Mouse (Mus musculus) layer of hippocampus, adult 6 months (tissue): ENCODE data around the gene Zfp575. TPM values are rescaled to one million over a fixed set of nuclear protein-coding genes. Genes with fewer than 3 reads are reported as not detected.

Source experiments
- long read RNA-seq, 2 experiments: library from polyadenylated mRNA; unstranded; transcript quantifications; one replicate each; pipeline ENCODE4 v2.0.0; 2019 to 2020
- polyA plus RNA-seq: library from polyadenylated mRNA; unstranded; fragments of <200 nt; fragmentation: Nextera tagmentation; gene quantifications from 2 replicates; pipeline ENCODE4 v1.2.3, GENCODE M21; 2021

Gene Zfp575
- polyA plus RNA-seq, result 7.2 and 10.3 TPM in 2 replicates
- long read RNA-seq, experiment 1, transcript Zfp575-201 (4 exons, 2,741 nt), result major isoform, 7 of 12 reads
- long read RNA-seq, experiment 1, partial matches to known transcripts, result 1 of 12 reads
- long read RNA-seq, experiment 1, other reads (novel, unspliced or antisense), result 4 of 12 reads
- long read RNA-seq, experiment 2, transcript Zfp575-201 (4 exons, 2,741 nt), result major isoform, 23 of 37 reads
- long read RNA-seq, experiment 2, partial matches to known transcripts, result 4 of 37 reads
- long read RNA-seq, experiment 2, other reads (novel, unspliced or antisense), result 10 of 37 reads

GRCm38 (mm10) chr7:24587330-24588105 is at the start of gene Zfp575, which contains the start of gene Ethe1:
Gene Zfp575, minus strand, starts transcription at chr7:24587641.
Gene Ethe1, plus strand, starts transcription at chr7:24587543.

GRCm38 (mm10) chr7:24636264-24636663 is 48.8 kb upstream of the Zfp575 start, which contains the start of gene Lypd3:
Gene Lypd3, plus strand, starts transcription at chr7:24636550.

DNA sequence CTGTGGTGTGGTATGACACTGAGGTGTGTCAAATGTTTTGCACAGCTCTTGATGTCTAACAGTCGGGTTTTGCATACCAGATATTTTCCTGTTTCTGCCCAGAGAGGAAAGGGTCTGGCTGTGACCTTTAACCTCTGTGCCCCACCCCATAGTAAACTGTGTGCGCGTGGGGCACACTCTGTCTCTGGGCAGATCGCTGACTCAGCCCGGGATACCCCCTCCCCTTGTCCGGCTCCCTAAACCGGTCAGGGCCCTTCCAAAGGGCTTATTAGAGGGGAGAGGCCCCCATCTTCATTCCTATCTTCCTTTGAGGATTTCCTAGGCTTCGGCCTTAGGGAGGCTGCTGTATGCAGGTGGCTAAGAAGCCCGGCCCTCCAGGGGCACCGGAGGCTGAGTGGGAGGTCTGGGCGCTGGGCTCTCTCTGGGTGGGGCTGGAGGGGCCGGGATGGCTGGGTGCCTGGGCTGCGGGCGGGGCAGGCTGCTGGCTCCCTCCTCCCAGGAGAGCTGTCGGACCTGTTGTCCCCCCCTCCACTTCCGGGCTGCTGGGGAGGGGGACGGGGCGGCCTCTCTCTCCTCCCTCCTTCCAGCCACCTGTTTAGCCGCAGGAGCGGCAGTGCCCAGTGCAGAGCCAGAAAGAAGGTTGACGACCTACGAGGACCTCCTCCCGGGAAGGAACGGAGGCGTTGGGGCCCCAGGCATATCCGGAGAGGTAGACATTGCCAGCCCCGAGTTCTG is 22.9 kb upstream of the Zfp575 start, which contains the start of gene Phldb3:
Phldb3 (plus strand) TSS at position 620 of the 735 bp plus-strand sequence.

DNA sequence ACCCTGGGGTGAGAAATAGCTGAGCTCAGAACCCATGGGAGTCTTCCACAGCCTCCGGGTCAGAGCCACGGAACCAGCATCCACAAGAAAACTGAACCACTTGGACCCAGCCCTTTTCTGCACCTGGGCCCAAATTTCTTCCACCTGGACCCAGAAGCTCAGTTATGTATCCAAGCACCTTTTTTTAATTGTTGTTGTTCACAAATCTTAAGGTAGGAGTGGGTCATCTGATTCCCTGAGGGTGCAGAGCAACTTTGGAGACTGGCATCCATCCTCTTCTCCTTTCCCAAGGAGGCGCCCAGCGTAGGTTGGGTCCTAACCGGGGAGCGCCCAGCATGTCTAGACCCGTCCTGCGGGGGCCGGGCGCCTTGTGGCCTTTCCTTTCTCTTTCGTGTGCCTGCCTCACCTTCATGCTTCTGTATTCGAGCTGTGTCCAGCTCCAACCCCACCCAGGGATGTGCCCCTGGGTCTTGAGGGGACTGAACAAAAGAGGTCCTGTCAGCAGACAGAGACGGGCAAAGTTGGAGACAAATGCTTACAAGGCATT is 41.3 kb downstream of the Zfp575 start, which contains the start of the genes Pinlyp and Xrcc1:
Pinlyp (minus strand) TSS at position 51 of the 547 bp plus-strand sequence.
Xrcc1 (plus strand) TSS at position 222 of the 547 bp plus-strand sequence.

Other genes with a start within 250 kb of the Zfp575 start
- not detected in 2 replicates for gene Lypd5, start 238.4 kb downstream of the Zfp575 start, polyA plus RNA-seq
- 0.72 and 1.2 TPM in 2 replicates for gene Kcnn4, start 217.4 kb downstream of the Zfp575 start, polyA plus RNA-seq
- gene Smg9, start 188.0 kb downstream of the Zfp575 start, polyA plus RNA-seq, result 11.0 and 11.7 TPM in 2 replicates
- gene Irgc1, start 135.3 kb downstream of the Zfp575 start, polyA plus RNA-seq, result not detected in 2 replicates
- 0.78 and 0.88 TPM in 2 replicates for gene Plaur, start 125.2 kb downstream of the Zfp575 start, polyA plus RNA-seq
- 4.5 and 5.0 TPM in 2 replicates for gene Cadm4, start 105.6 kb downstream of the Zfp575 start, polyA plus RNA-seq
- 91.6 and 96.3 TPM in 2 replicates for gene Zfp428, start 80.6 kb downstream of the Zfp575 start, polyA plus RNA-seq
- gene AC161166.1, start 75.2 kb downstream of the Zfp575 start, polyA plus RNA-seq, result not detected in 2 replicates
- 9.7 and 10.2 TPM in 2 replicates for gene Irgq, start 57.0 kb downstream of the Zfp575 start, polyA plus RNA-seq
- not detected in 2 replicates for gene Pinlyp, start 41.5 kb downstream of the Zfp575 start, polyA plus RNA-seq
- gene Xrcc1, start 41.4 kb downstream of the Zfp575 start, polyA plus RNA-seq, result 27.8 and 31.3 TPM in 2 replicates
- 30.0 and 33.3 TPM in 2 replicates for gene Ethe1, start 98 bp downstream of the Zfp575 start, polyA plus RNA-seq
- gene Phldb3, start 23.1 kb upstream of the Zfp575 start, polyA plus RNA-seq, result not detected in 2 replicates
- not detected in 2 replicates for gene Lypd3, start 48.9 kb upstream of the Zfp575 start, polyA plus RNA-seq
- gene Tex101, start 89.0 kb upstream of the Zfp575 start, polyA plus RNA-seq, result not detected in 2 replicates
- not detected in 2 replicates for gene BC049730, start 121.6 kb upstream of the Zfp575 start, polyA plus RNA-seq
- not detected in 2 replicates for gene Gm4763, start 139.3 kb upstream of the Zfp575 start, polyA plus RNA-seq
- gene Cd177, start 172.7 kb upstream of the Zfp575 start, polyA plus RNA-seq, result 0.05 and 0.11 TPM in 2 replicates
- gene Ceacam10, start 189.6 kb upstream of the Zfp575 start, polyA plus RNA-seq, result 0.18 TPM in 1 of 2 replicates, not detected in the other